Mouse (Mus musculus) ES-E14 (cell line): Measurements from ENCODE around the gene Dbnl. TPM values are rescaled to one million over a fixed set of nuclear protein-coding genes. Genes with fewer than 3 reads are reported as not detected.

Source experiments
- DNase-seq: peaks from one replicate; pipeline ENCODE4 v3.0.0-alpha.2; 2013; ENCODE audit warnings: low read depth, low spot score
- H3K27ac ChIP-seq: 2 replicates; pipeline ENCODE4 v1.5.1; 2012; ENCODE audit warnings: low read depth, mild to moderate bottlenecking, low read length, moderate library complexity, mixed read lengths; ENCODE audit not compliant: poor library complexity, insufficient read depth, severe bottlenecking
- H3K36me3 ChIP-seq: 2 replicates; pipeline ENCODE4 v1.6.1; 2012; ENCODE audit warnings: mild to moderate bottlenecking, low read length, moderate library complexity, mixed read lengths; ENCODE audit not compliant: control insufficient read depth, poor library complexity, insufficient read depth, severe bottlenecking
- H3K4me1 ChIP-seq, 2 experiments: fragments of 150-350 bp in 1 of 2; sonication (generic) in 1 of 2; 2 replicates each; pipeline ENCODE4 v1.6.1; 2012; ENCODE audit warnings: low read length in 2 of 2, mild to moderate bottlenecking in 1 of 2, mixed read lengths in 1 of 2; ENCODE audit not compliant: control insufficient read depth in 2 of 2, insufficient read depth in 2 of 2, poor library complexity in 1 of 2
- H3K4me3 ChIP-seq, 2 experiments: fragments of 150-350 bp in 1 of 2; sonication (generic) in 1 of 2; 2 replicates each; pipeline ENCODE4 v1.5.1; 2012; ENCODE audit warnings: low read length in 2 of 2, low read depth in 1 of 2, mild to moderate bottlenecking in 1 of 2, mixed read lengths in 1 of 2; ENCODE audit not compliant: insufficient read depth in 1 of 2, poor library complexity in 1 of 2, severe bottlenecking in 1 of 2
- H3K9ac ChIP-seq: 2 replicates; pipeline ENCODE4 v1.6.1; 2012; ENCODE audit warnings: low read depth, mild to moderate bottlenecking, low read length, mixed read lengths; ENCODE audit not compliant: poor library complexity, insufficient read depth, severe bottlenecking
- H3K9me3 ChIP-seq: fragments of 150-350 bp; sonication (generic); 2 replicates; pipeline ENCODE4 v1.6.1; 2012; ENCODE audit warnings: low read depth, mild to moderate bottlenecking, low read length; ENCODE audit not compliant: control insufficient read depth, insufficient read depth
- CHD2 ChIP-seq: IDR thresholded peaks from 2 replicates; pipeline ENCODE4 v1.6.1; 2014; ENCODE audit warnings: mild to moderate bottlenecking, low read depth, low read length, inconsistent platforms
- HCFC1 ChIP-seq: IDR thresholded peaks from 2 replicates; pipeline ENCODE4 v1.6.1; 2012; ENCODE audit warnings: low read length, inconsistent platforms, borderline replicate concordance; ENCODE audit not compliant: insufficient read depth
- MAFK ChIP-seq: IDR thresholded peaks from 2 replicates; pipeline ENCODE4 v1.6.1; 2014; ENCODE audit warnings: mild to moderate bottlenecking, low read depth, low read length, inconsistent platforms; ENCODE audit not compliant: insufficient read depth
- ZC3H11A ChIP-seq: IDR thresholded peaks from 2 replicates; pipeline ENCODE4 v1.6.1; 2012; ENCODE audit warnings: low read depth, mild to moderate bottlenecking, inconsistent platforms, low read length, borderline replicate concordance
- ZNF384 ChIP-seq: IDR thresholded peaks from 2 replicates; pipeline ENCODE4 v1.6.1; 2012; ENCODE audit warnings: low read depth, low read length, inconsistent platforms
- in situ Hi-C, 2 experiments: fragments of 600-800 bp; cut with MboI; formaldehyde crosslinking; loops; one replicate each; pipeline ENCODE4 v1.15.1; 2025; ENCODE audit warnings: low sequenced_read_pairs in 2 of 2, inconsistent platforms in 1 of 2; ENCODE audit not compliant: unreplicated experiment in 2 of 2
- total RNA-seq: library from RNA; depleted of rRNA; stranded (reverse); fragments of 300-350 nt; gene quantifications from 2 replicates; pipeline ENCODE4 v1.2.3, GENCODE M21; 2012; rRNA removed

Dbnl gene
- total RNA-seq, 1 experiment: 48.7 TPM

- in situ Hi-C loops: no loop called here
- Histone ChIP-seq H3K9me3 (no peaks in the 10 kb centered on the region), H3K4me3 (no peak overlapping the region), H3K27ac (no peak overlapping the region), H3K9ac (no peak overlapping the region), H3K4me1 (peaks cover 0 to 6% of the 10 kb centered on the region in 2 experiments; a peak in 2 of 4 replicates), H3K36me3 (no peaks in the 10 kb centered on the region)
- TF ChIP-seq ZC3H11A (no peak), CHD2 (no peak), MAFK (no peak), ZNF384 (no peak), HCFC1 (no peak)
- no peak for DNase-seq
These were observed 60.5 kb downstream of the Dbnl start for GRCm38 (mm10) chr11:5848741-5849140.

GRCm38 (mm10) chr11:5849316-5849715 lies 61.0 kb downstream of the Dbnl start:
- in situ Hi-C loops: no loop called here
- no peak for TF ChIP-seq ZNF384
- TF ChIP-seq HCFC1: no peak
- TF ChIP-seq CHD2: no peak
- no peak for TF ChIP-seq ZC3H11A
- no peak for DNase-seq
- H3K27ac ChIP-seq: no peak overlapping the region
- no peak overlapping the region for H3K9ac ChIP-seq
- peaks cover 0 to 6% of the 10 kb centered on the region in 2 experiments; a peak in 2 of 4 replicates for H3K4me1 ChIP-seq
- no peaks in the 10 kb centered on the region for H3K36me3 ChIP-seq
- H3K9me3 ChIP-seq: no peaks in the 10 kb centered on the region
- no peak overlapping the region for H3K4me3 ChIP-seq

GRCm38 (mm10) chr11:5850452-5850851 lies 62.2 kb downstream of the Dbnl start:
- DNase-seq: no peak
- Histone ChIP-seq H3K36me3 (no peaks in the 10 kb centered on the region), H3K4me3 (no peak overlapping the region), H3K9me3 (no peaks in the 10 kb centered on the region), H3K27ac (no peak overlapping the region), H3K4me1 (peaks cover 0 to 6% of the 10 kb centered on the region in 2 experiments; a peak in 2 of 4 replicates), H3K9ac (no peak overlapping the region)
- in situ Hi-C loops: no loop called here
- TF ChIP-seq ZNF384 (no peak), CHD2 (no peak), ZC3H11A (no peak), HCFC1 (no peak), MAFK (no peak)

Other genes starting within 250 kb of the Dbnl start
- gene Ccdc117, start 246.3 kb upstream of the Dbnl start, total RNA-seq: 24.2 and 27.4 TPM in 2 replicates
- gene Ankrd36, start 218.8 kb upstream of the Dbnl start, total RNA-seq: 0.26 and 0.45 TPM in 2 replicates
- gene Mrps24, start 72.8 kb upstream of the Dbnl start, total RNA-seq: 125 and 170 TPM in 2 replicates
- gene Urgcp, start 26.1 kb upstream of the Dbnl start, total RNA-seq: 10.3 and 10.4 TPM in 2 replicates
- 4.1 and 4.2 TPM in 2 replicates for gene Pgam2, start 15.2 kb downstream of the Dbnl start, total RNA-seq
- gene Polm, start 49.5 kb downstream of the Dbnl start, total RNA-seq: 6.7 and 12.2 TPM in 2 replicates
- 8.5 and 14.5 TPM in 2 replicates for gene Aebp1, start 73.5 kb downstream of the Dbnl start, total RNA-seq
- gene Pold2, start 89.8 kb downstream of the Dbnl start, total RNA-seq: 103 and 126 TPM in 2 replicates
- gene Myl7, start 110.3 kb downstream of the Dbnl start, total RNA-seq: 10.4 and 11.3 TPM in 2 replicates
- 0.76 and 0.85 TPM in 2 replicates for gene Gck, start 161.6 kb downstream of the Dbnl start, total RNA-seq
- gene Ykt6, start 167.2 kb downstream of the Dbnl start, total RNA-seq: 63.7 and 72.2 TPM in 2 replicates